Mouse (Mus musculus) urinary bladder, postnatal 36 days (tissue): ENCODE measurements around the gene Aprt.

Experiments
- DNase-seq, 2 experiments: peaks; one replicate each; pipeline ENCODE4 v3.0.0; 2022; ENCODE audit warnings: low spot score in 2 of 2, mixed read lengths in 1 of 2

The Aprt gene

DNA sequence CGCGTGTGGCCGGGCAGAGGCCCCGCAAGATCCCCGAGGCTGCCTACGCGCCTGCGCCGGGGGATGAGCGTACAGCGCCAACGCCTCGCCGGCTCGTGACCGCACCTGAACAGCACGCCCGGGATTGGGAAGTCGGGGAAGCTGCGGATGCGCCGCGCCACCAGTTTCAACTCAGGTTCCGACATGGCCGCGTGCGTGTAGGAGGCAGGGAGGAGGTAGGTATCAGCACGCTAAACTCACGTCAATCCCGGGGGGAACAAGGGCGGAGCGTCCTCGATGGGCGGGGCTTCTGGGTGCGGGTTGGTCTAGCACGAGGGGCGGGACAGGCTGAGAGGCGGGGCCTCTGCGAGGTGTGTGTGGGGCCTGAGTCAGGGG, at the start of gene Aprt:
Gene Aprt (minus strand): TSS at position 262 of the 375 bp plus-strand sequence.
- DNase-seq, result peak; percentile 96 to 97

DNA sequence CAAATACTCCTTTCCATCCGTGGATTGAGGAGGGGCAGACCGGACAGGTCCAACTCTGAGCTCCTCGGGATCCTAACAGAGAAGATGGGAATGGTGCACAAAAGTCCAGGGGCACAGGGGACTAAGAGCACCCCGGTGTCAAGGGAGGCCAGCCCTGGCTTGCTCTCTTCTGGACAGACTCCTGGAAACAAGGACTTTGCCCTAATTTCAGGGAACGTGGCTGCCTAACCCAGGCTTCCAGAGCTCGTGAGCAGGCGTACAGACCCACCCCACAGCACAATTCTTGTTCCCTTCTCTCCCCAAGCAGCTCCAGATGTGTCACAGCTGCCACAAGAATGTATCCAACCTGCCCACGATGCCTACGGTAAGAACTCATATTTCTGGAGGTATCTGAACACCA, 49.1 kb upstream of the Aprt start:
- no peak for DNase-seq

DNA sequence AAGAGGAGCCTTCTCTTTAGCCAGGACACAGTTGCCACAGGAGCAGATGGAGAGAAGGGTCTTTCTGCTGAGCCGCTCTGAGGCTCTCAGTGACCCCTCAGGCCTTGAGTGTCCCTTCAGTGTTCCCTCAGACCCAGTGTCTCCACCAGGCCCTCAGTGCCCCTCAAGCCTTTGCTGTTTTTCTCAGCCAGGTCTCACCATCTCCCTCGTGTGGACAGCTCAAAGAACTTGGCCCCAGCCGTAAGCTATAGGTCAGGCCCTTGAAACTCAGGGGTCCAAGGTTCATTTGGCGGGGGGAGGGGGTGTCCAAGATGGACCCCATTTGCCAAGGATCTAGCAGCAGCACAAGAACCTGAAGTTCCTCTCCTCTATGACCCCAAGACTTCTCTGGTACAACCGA, 47.9 kb upstream of the Aprt start:
- DNase-seq, result no peak

DNA sequence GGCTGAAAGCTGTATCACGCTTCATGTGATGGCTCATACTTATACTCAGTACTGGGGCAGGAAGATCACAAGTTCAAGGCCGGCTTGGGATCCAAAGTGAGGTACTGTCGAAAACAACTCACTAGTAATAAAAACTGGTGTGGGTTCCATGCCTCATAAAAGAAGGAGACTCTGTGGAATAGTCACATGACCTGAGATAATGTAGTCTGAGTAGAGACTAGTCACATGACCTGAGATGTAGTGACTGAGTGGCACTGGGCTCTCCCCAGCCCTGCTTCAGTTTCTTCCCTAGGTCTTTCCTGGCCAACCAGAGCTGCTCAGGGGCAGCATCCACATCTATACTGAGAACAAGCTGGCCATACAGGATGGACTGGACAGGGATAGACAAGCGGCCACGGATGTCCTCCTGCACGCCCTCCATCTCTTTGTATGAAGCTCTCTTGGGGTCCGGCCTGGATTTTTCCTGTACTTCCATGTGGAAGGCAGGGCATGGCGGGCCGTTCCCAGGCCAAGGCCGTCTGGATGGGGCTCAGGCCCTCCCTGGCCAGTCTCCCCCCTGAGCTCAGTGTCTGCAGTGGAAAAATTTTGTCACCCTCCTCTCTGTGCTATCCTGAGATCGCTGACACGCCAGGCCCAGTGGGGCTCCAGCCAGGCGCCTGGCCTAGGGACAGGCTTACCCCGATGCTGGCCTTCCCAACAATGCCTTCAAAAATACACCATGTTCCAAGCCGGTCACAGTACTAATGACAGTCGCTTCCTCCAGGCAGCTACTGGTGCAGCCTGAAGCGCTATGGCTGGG, 47.3 kb upstream of the Aprt start:
- DNase-seq, result no peak

DNA sequence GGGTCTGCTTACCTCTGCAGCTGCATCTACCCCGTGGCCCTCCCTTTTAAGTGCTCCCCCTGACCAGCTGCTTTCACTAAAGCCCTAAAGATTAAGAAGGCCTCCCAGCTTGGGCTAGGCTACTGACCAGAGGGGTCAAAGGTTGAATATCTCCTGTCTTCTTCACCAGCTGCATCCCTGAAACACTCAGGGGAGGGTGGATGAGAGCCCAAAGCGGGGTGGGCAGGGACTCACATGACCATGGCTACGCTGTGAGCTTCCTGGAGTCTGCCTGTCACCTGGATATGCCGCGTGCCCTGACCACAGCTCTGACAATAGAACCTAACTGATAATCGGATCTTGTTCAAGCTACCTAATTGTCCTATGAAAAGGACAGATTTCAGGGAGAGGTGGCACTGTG, 46.0 kb upstream of the Aprt start, which contains the start of gene Pabpn1l:
Gene Pabpn1l (minus strand): TSS at position 13 of the 400 bp plus-strand sequence.
- DNase-seq, result no peak

DNA sequence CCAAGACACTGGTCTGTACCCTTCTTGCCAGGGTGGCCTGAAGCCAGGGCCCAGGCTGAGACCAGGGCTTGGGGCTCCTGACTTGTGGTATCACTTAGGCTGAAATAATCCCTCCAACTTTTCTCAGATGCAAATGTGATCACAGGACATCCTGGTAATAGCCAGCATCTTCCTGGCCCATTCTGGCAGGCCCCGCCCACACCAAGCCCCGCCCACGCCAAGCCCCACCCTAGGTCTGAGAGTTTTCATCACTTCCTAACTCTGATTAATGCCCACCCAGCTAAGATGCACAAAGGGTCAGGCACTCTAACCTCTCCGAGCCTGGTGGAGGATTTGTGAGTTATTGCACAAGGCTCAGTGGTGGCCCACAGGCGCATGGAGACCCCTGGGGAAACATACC, 43.7 kb upstream of the Aprt start:
- no peak for DNase-seq

DNA sequence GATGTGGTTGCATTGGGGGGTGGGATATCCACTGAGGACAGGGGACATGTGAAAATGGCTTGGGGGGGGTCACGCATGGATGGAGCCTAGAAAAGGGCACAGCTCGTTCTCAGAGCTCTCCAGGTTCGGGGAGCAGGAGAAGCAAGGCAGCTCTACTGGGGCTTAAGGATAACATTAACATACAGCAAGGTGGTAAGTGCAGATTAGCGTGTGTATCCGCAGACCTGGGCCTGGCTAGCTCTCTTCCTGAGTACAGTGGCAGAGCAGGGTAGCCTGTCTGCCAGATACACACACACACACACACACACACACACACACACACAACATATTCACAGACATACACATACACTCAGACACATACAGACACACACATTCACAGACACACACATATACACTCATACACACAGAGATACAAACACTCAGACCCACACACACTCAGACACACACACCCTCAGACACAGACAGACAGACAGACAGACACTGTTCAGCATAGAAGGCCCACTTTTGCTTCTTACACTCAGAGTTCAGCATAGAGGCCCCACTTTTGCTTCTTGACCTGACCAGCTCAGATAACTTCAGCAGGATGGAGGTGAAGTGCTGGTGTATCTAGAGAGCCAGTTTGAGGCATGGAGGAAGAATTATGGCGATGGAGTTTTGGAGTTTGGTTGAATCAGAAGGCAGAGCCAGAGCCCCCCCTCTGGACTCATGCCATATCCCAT, 42.1 kb upstream of the Aprt start:
- DNase-seq, result no peak

DNA sequence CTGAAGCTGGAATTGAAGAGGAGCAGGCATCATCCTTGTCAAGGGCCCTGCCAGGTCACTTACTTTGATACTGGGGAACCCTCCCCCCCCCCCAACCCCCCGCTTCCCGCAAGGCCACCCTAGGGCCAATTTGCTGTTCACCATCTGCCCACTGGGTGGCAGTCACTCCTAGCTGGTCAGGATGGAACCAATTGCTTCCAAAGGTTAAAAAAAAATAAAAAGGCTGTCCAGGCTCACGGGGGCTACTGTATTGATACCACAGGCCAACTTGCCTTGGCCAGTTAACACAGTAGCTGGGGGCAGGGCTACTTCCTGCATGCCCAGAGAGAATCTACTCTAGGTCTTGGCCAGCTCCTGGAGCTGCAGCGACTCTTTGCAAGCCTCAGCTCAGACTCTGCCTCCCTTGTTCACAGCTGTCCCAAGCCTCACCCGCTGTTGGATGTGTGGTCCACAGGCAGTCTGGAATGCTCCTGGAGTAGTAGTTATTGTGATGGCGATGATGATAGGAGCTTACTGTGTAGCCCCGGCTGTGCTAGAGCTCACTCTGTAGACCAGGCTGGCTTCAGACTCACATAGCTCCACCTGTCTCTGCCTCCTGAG, 41.3 kb upstream of the Aprt start:
- peak; percentile 72 to 80 for DNase-seq

DNA sequence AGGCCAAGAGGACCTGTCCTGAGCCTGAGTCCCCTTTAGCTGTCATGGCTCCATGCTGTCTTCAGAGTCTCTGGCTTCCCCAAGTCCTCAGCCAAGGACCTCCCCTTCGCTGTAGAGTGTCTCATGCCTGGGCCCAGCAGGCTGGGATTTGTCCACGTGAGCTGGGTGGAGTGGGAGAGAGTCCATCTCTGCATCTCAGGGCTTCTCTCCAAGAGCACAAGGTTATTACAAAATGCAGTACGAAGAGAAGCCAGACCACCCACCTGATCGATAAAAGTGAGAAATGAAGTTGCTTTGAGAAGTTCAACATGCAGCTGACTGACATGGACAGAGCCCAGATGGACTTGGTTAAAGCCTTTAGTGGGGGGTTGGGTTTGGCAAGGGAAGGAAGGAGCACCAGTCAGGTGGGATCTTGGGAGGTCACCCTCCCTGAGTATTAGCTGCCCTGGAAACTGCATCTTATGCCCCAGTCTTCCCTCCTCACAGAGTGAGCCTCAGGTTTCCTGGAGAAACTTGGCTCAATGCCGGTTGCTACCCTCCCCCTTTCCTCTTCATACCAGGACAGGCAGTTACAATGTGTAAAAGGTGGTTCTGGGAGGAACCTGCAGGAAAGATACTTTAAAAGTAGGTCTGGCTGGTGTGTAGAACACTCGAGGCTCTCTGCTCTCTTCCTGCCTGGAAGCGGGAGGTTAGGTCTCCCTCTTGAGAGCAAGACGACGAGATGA, 39.6 kb upstream of the Aprt start:
- DNase-seq, result peak; percentile 40 to 63

DNA sequence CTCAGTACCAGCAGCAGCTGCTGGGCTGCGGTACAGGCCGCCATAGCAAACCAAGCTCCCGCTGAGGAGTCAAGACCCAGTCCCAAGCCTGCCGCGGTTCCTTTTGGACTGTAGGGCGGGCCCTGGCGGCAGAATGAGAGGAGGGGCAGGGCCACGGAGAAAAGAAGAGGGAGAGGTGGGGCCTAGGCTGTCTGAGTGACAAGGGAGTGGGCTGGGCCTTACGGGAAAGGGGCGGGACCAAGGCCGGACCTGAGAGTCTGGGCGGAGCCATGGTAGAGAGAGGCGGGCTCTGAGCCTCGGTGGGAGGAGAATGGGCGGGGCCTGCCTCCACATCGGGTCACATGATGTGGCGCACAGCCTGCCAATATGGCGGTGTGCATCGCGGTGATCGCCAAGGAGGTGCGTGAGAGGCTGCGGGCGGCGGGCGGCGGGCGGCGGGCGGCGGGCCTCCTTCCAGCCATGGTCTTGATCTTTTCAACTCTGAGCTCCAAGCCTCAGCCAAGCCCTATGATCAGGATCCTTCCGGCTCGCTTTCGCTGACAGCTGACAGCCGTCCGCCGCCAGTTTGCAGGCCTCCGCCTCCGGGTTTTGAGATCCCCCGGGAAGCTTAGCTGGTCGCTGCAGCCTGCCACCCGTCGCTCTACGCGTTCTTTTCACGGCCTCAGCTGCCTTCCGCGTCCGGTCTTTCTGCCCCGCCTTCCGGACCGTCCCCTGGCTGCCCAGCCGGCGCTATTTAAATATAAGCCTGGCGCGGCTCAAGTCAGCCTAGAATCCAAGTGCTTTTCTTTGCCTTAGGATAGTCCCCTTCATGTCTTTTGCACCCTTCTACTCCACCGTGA, 34.8 kb upstream of the Aprt start, which contains the start of the genes Galns and Trappc2l:
Gene Galns (minus strand): TSS at position 169 of the 839 bp plus-strand sequence.
Gene Trappc2l (plus strand): TSS at position 346 of the 839 bp plus-strand sequence.
- DNase-seq, result peak; percentile 93 to 95

DNA sequence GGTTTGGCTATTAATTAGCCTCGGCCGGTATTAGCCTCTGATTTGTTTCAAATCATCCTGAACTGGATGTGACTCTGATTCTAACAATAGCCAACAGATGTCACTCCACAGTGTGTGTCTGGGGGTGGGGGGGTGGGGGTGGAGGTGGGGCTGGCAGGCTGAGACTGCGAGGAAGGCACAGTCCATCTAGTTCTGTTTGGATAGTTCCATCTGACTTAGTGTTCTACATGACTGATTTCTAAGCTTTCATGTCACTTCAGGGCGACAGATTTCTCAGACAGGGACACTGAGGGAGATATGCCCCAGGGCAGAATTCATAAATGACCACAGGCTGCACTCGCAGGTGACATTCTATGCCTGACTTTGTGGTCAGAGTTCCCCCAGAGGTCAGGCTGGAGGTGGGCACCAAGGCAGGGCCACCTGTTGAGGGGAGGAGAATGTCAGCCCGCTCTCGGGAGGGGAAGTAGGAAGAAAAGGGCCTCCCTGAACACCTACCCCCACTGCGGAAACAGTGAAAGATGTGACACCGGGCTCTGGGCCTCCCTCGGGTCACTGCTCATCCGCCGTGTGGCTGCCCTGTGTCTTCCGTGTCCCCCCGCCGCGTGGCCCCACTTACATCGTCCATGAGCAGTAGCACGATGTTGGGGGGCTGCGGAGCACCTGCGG, 34.0 kb upstream of the Aprt start:
- no peak for DNase-seq

DNA sequence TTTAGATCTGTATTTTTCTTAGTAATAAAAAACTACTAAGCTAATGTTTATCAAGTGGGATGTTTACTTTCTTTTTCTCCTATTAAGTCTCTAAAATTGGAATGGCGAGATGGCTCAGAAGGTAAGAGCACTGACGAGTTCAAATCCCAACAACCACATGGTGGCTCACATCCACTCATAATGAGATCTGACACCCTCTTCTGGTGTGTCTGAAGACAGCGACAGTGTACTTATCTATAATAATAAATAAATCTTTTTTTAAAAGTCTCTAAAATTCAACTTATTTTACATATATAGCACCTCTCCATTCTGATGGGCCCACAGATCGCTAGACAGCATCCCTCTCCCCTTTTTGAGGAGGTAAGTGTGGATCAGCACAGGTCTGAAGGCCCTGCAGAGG, 33.5 kb upstream of the Aprt start:
- no peak for DNase-seq

DNA sequence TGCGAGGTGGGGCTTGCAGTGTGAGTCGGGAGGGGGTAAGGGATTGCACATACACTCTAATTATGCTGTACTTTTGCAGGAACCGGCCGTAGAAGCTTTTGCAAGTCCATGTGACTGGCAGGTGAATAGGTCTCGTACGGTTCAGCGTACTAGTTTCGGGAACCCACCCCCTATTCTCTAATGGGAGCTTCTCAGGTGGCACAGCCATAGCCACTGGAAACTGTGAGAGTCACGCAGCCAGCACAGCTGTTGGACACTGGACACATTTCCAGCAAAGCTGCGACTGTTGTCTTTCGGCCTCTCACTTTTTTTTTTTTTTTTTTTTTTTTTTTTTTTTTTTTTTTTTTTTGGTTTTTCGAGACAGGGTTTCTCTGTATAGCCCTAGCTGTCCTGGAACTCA, 30.1 kb upstream of the Aprt start:
- DNase-seq, result no peak

DNA sequence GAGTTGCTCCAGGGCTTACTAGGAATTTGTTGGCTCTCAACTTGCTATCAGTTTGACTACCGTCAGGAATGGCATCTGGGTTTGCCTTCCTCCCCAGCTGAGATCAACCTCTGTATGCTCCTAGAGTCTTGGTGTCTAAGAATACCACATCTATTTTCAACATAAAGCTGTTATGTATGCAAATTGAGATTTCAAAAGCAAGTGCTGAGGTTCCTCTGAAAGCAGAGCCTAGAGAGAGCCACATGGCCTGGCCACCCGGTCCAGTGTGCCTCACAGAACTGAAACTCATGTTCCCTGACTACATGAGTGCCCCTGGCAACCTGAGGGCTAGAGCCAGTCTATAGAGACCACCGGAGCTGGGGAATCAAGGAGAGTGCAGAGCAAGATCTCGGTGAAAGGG, 28.7 kb upstream of the Aprt start:
- DNase-seq, result no peak

DNA sequence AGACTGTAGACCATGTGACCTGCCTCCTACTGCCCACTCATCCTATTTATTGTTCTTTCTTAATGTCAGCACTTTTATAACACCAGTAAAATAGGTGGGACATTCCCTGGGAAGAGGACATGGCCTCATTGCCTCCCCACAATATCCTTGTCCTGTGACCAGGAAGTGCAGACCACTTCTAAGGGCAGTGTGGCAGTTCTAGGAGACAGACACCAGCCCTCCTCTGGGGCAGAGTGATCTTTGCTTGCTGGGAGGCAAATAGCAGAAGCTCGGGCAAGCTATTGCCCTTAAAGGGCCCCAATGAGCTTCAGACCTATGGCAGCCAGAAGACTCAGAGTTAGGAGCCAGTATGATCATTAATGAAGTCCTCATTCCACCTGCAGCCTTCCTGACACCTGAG, 27.9 kb upstream of the Aprt start:
- DNase-seq, result no peak

DNA sequence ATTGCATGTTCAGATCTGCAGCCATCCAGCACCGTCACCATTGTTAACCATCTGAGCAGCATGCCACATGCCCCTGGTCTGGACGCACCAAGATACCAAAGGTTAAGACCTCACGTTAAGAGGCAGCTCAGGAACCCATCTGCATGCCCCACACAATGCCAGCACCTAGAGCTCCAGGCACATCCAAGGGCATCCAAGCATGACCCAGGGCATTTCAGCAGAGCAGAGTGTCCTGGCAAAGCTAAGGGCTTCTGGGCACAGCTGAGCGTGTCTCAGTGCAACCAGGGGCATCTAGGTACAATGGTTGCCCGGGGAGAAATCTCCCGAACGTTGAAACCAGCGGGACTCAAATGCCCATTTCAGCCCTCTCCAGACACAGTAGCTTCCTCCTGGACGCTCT, 24.0 kb upstream of the Aprt start:
- DNase-seq, result no peak

DNA sequence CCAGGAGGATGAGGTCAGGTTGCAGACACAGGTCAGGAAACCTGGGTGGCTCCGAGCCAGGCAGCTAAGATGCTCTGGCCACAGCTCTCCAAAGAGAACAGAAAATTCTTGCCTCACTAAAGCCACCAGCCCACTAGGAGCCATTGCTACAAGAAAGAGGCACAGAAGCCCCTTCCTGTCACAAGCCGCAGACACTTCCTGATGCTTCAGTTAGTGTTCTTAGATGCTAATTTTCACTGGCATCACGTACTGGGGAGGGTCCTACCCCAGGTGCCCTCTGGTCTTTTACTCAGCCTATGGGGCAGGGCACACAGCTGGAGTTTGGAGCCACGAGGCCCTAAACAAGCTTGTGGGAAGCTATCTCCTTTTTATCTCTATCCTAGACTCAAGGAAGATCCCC, 19.3 kb upstream of the Aprt start:
- no peak for DNase-seq

DNA sequence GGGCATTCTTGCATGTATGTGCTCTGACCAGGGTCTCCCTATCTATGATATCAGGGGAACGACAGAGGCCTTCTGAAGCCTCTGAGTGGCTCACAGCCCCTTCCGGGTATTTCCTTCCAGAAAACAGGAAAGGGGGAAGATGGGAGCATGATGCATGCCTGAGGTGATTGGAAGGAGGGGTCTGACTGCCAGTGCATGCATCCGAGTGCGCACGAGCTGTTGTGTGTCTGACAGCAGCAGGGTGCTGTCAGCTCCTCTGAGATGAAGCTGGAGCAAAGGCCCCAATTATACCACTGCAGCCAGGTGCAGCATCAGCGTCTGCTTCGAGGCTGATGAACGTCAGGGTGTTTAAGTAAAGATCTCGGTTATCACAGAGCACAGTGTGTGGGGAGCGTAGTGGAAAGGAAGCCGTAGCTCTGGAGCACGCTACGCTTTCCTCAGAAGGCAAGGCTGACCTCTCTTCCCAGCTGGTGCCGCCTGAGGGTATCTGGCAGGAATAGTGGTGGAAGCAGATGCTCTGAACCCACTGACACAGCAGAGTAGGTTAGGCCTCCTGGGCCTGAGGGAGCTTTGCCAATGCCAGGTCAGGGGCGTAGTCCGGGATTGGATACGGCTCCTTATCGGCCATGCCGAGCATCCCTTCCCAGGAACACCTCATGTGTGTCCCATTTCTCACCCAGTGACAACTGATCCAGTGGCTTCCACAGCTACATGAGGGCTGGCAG, 17.2 kb upstream of the Aprt start:
- no peak for DNase-seq

DNA sequence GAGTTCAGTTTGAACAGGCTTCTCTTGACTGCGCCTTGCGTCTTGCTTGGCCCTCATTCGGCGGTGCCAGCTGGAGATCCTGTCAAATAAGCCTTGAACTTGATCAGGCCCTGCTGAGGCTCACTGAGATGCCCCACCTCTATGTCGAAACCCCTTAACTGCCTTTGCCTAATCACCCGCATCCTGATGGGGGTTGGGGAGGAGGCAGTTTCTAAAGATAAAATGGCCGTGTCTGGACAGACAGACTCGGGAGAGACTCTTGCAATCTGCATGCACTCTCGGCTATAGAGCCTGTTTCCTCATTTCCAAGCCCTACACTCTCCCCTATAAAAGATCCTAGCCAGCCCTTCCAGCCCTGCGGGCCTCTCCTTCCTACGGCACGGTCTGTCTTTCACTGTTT, 16.5 kb upstream of the Aprt start:
- DNase-seq, result no peak

DNA sequence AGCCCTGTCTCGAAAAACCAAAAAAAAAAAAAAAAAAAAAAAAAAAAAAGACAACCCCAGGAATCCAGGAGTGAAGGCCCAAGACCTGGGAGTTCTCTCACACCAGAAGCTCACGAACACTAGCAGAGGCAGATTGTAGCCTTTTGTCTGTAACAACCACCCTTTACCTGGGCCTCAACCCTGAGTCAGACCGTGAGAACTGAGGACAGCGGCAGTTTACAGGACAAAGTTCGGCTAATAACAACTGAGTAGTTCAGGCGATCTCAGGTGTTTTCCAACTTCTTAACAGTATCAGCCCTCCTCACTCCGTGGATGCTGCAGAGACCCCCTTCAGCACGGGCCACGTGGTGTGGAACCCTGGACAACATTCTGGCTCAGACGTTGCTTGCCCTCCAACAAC, 10.0 kb upstream of the Aprt start:
- no peak for DNase-seq
